Comparison of ENCODE assay signal across 13 mouse cellular contexts in genomic region chr13:46674601-46675000, GRCm38 (mm10). TPM values are rescaled to one million over a fixed set of nuclear protein-coding genes. Genes with fewer than 3 reads are reported as not detected.
DNase-seq lines count a peak whose midpoint lies in the region.
"Had no signal": no experiment of that assay in that cellular context is flagged by ENCODE, and none has a peak within 500 bp of the region (broad histone marks: within the 10 kb centered on the region; RNA-seq: fewer than 3 reads in every experiment).

No protein-coding gene starts in this region.

- DNase-seq in gastrocnemius, postnatal 10 days, result peak; percentile 17
- no peak for DNase-seq in gastrocnemius, adult 18-20 months (ENCODE audit: low spot score)
- peak; percentile 62 for DNase-seq in 416B (ENCODE audit: low read depth)
- DNase-seq in adrenal gland, adult 18-20 months (ENCODE audit: low spot score in 2 of 2), result peak; percentile 17 to 32
- peak; percentile 61 to 66 for DNase-seq in cerebellum, postnatal 10 days
- no peak for DNase-seq in ovary, postnatal 36 days (ENCODE audit: low spot score)
- no peak for DNase-seq in right cerebral cortex, postnatal 36 days (ENCODE audit: low spot score in 2 of 2)
- DNase-seq: gastrocnemius, postnatal 14 days; kidney, postnatal 10 days; layer of hippocampus, postnatal 36 days; liver, postnatal 0 days; lung, postnatal 4 days; spleen, adult 18-20 months had no signal

RNA-seq across cellular contexts. Expression of gene Fam8a1, which starts 5.3 kb away (rescaled TPM):
- 10 to 100 TPM; 29.6 to 31.5 TPM for total RNA-seq in gastrocnemius, postnatal 10 days (2021)
- 10 to 100 TPM; 28.7 to 33.2 TPM for total RNA-seq in gastrocnemius, adult 18-20 months (2021)
- total RNA-seq in adrenal gland, adult 18-20 months (2021), result 10 to 100 TPM; 48.5 to 49.6 TPM

RNA-seq across cellular contexts. Expression of gene Nup153, which starts 53.1 kb away (rescaled TPM):
- total RNA-seq in gastrocnemius, postnatal 10 days (2021), result 10 to 100 TPM; 34.1 to 43.8 TPM
- 10 to 100 TPM; 40.1 to 41.3 TPM for total RNA-seq in gastrocnemius, adult 18-20 months (2021)
- total RNA-seq in adrenal gland, adult 18-20 months (2021), result 10 to 100 TPM; 51.0 to 58.3 TPM

Comparison
In these comparisons a context has a peak if more than half of its experiments do, and no peak if none do; other contexts are left out.
1. DNase-seq: peak in gastrocnemius, postnatal 10 days (single experiment), 416B (single experiment), adrenal gland, adult 18-20 months (2 of 2) and cerebellum, postnatal 10 days (2 of 2); none in gastrocnemius, adult 18-20 months (single experiment), ovary, postnatal 36 days (single experiment) and right cerebral cortex, postnatal 36 days (0 of 2).